Mouse (Mus musculus) gastrocnemius, adult 2 months (tissue): ENCODE measurements around the gene Tmprss11a. TPM values are rescaled to one million over a fixed set of nuclear protein-coding genes. Genes with fewer than 3 reads are reported as not detected.

Experiments used
- DNase-seq: peaks from one replicate; pipeline ENCODE4 v3.0.0; 2022
- H3K27ac ChIP-seq: fragments of 200-600 bp; 2 replicates; pipeline ENCODE4 v1.8.1; 2022; ENCODE audit warnings: mild to moderate bottlenecking
- H3K4me3 ChIP-seq: fragments of 200-600 bp; 2 replicates; pipeline ENCODE4 v1.8.1; 2022; ENCODE audit warnings: mild to moderate bottlenecking, moderate library complexity
- CTCF ChIP-seq: fragments of 200-600 bp; IDR thresholded peaks from 2 replicates; pipeline ENCODE4 v1.8.1; 2022; ENCODE audit warnings: antibody characterized with exemption, mild to moderate bottlenecking, moderate library complexity
- intact Hi-C: fragments of 180-260 bp; cut with DNase I; formaldehyde crosslinking; loops from one replicate; pipeline ENCODE4 v1.15.1; 2025
- long read RNA-seq, 2 experiments: library from polyadenylated mRNA; stranded (forward); transcript quantifications; one replicate each; pipeline ENCODE4 v2.0.0; 2021
- total RNA-seq, 2 experiments: library from RNA; stranded (reverse); gene quantifications; 2 replicates each; pipeline ENCODE4 v1.2.3; 2021

Tmprss11a gene
- total RNA-seq, result not detected
- long read RNA-seq, experiment 1, result 0 reads
- long read RNA-seq, experiment 2, result 0 reads

GRCm38 (mm10) chr5:86468890-86469289, at the start of gene Tmprss11a:
Gene Tmprss11a (minus strand): TSS chr5:86468990.
- no peak for TF ChIP-seq CTCF
- no peak for DNase-seq
- Histone ChIP-seq H3K27ac (no peak within 1 kb of the TSS), H3K4me3 (no peak within 1 kb of the TSS)
- intact Hi-C loops, result no loop called here

GRCm38 (mm10) chr5:86518500-86518899, 49.7 kb upstream of the Tmprss11a start, which contains the start of gene Tmprss11g:
Gene Tmprss11g (minus strand): TSS chr5:86518600.
- Histone ChIP-seq H3K4me3 (no peak within 1 kb of the TSS), H3K27ac (no peak within 1 kb of the TSS)
- DNase-seq, result no peak
- intact Hi-C loops, result no loop called here
- no peak for TF ChIP-seq CTCF

DNA sequence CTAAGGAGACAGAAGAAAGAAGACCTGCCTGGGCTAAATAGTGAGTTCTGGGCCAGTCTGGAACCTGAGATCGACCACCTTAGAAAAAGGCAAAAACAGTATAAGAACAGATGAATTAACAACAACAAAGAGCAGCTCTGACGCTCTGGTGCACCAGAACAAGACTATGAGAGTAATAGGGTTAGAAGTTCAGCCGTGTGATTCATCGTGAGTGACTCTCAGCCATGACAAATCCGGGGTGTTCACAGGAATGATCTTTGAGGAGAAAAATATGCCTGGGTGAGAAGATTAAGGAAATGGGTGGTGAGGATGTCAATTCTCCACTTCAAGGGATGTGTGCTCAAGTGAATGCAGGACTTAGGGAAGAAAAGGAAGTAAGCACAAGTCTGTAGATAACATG, 42.7 kb upstream of the Tmprss11a start:
- intact Hi-C loops, result no loop called here
- no peak overlapping the region for H3K4me3 ChIP-seq
- TF ChIP-seq CTCF, result no peak
- no peak for DNase-seq
- H3K27ac ChIP-seq, result no peak overlapping the region

GRCm38 (mm10) chr5:86493453-86493852, 24.7 kb upstream of the Tmprss11a start:
- no peak for DNase-seq
- intact Hi-C loops, result no loop called here
- Histone ChIP-seq H3K27ac (no peak overlapping the region), H3K4me3 (no peak overlapping the region)
- TF ChIP-seq CTCF, result no peak

GRCm38 (mm10) chr5:86482562-86482961, 13.8 kb upstream of the Tmprss11a start:
- peak; percentile 3; the same call in 1 of the 2 replicates for TF ChIP-seq CTCF
- intact Hi-C loops, result no loop called here
- Histone ChIP-seq H3K27ac (no peak overlapping the region), H3K4me3 (no peak overlapping the region)
- no peak for DNase-seq

DNA sequence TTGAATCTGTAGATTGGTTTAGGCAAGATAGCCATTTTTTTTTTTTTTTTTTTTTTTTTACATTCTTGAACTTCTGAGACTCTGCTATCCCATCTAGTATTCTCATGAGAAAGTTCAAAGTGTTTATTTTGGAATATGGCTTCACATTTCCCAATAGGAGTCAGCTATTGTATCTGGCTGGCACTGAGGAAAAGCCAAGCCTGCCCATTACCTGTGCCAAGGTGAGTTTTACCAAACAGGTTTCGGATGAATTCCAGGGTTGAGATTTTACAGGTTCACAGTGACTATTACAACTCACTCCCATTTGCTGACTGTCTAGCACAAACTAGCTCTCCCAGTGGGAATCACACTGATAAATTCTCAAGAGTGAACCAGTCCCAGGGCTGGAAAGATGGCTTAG, 13.2 kb upstream of the Tmprss11a start:
- no peak overlapping the region for H3K27ac ChIP-seq
- intact Hi-C loops, result no loop called here
- TF ChIP-seq CTCF, result no peak
- no peak overlapping the region for H3K4me3 ChIP-seq
- no peak for DNase-seq

DNA sequence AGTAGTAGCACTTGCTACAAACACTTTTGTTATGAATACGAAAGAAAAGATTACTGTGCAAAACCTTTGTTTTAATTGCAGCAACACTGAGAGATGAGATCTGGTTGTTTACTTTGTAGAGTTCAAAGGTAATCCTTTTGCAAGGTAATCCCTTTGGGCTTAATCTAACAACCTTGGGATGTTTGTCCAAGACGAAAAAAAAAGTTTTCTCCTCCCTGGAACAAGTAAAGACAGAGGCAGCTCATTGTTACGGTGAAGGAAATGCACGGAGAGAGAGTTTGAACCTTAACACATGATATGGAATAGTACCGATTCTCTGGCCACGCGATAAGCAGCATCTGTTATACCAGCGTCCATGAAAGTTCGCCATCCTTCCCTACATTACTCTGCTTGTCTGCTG, 5.1 kb upstream of the Tmprss11a start:
- intact Hi-C loops, result no loop called here
- TF ChIP-seq CTCF, result no peak
- Histone ChIP-seq H3K27ac (no peak overlapping the region), H3K4me3 (no peak overlapping the region)
- DNase-seq, result no peak

- TF ChIP-seq CTCF, result no peak
- H3K4me3 ChIP-seq, result no peak overlapping the region
- intact Hi-C loops, result no loop called here
- no peak for DNase-seq
- no peak overlapping the region for H3K27ac ChIP-seq
Measured at GRCm38 (mm10) chr5:86439306-86439705, 29.5 kb downstream of the Tmprss11a start.

DNA sequence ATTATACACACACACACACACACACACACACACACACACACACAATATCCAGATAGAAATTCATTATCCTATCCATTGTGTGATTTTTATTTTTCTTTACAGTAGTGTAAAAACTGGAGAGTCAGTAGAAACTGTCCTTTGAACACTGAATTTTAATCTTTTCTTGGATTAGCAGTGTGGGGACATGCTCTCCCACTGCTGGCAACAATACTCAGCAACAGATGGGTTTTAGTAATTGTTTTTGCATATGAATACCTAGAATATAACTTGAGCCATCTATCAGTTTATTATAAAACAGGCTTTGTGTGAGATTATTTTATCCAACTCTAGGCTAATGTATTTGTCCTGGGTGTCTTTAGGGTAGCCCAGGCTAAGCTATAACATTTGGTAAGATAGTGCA, 30.2 kb downstream of the Tmprss11a start:
- TF ChIP-seq CTCF, result no peak
- Histone ChIP-seq H3K4me3 (no peak overlapping the region), H3K27ac (no peak overlapping the region)
- DNase-seq, result no peak
- intact Hi-C loops, result no loop called here

GRCm38 (mm10) chr5:86432697-86433096, 36.1 kb downstream of the Tmprss11a start:
- TF ChIP-seq CTCF, result peak; percentile 37; the same call in 1 of the 2 replicates
- Histone ChIP-seq H3K4me3 (no peak overlapping the region), H3K27ac (no peak overlapping the region)
- intact Hi-C loops, result no loop called here
- DNase-seq, result no peak

GRCm38 (mm10) chr5:86431096-86431495, 37.7 kb downstream of the Tmprss11a start:
- intact Hi-C loops, result no loop called here
- TF ChIP-seq CTCF, result no peak

GRCm38 (mm10) chr5:86421323-86422028, 47.3 kb downstream of the Tmprss11a start:
- DNase-seq, result no peak
- Histone ChIP-seq H3K27ac (no peak overlapping the region), H3K4me3 (no peak overlapping the region)
- TF ChIP-seq CTCF, result no peak
- intact Hi-C loops, result no loop called here

More at GRCm38 (mm10) chr5:86431096-86431495, 37.7 kb downstream of the Tmprss11a start:
- no peak overlapping the region for H3K27ac ChIP-seq
- no peak for DNase-seq
- H3K4me3 ChIP-seq, result no peak overlapping the region

- no peak overlapping the region for H3K4me3 ChIP-seq
- H3K27ac ChIP-seq, result no peak overlapping the region
- intact Hi-C loops, result no loop called here
- TF ChIP-seq CTCF, result no peak
- no peak for DNase-seq
Measured at GRCm38 (mm10) chr5:86419494-86419893, 49.3 kb downstream of the Tmprss11a start.

GRCm38 (mm10) chr5:86414280-86414679, 54.5 kb downstream of the Tmprss11a start:
- no peak for DNase-seq
- no peak for TF ChIP-seq CTCF
- intact Hi-C loops, result no loop called here
- Histone ChIP-seq H3K27ac (no peak overlapping the region), H3K4me3 (no peak overlapping the region)
